Mouse (Mus musculus) limb, embryonic 13.5 days (tissue): ENCODE data around the gene Gm17364. TPM values are rescaled to one million over a fixed set of nuclear protein-coding genes. Genes with fewer than 3 reads are reported as not detected.

Experiments used
- ATAC-seq: fragments of 200-750 bp; cut with Nextera tagmentation; 2 replicates; pipeline ENCODE4 v1.8.0; 2017; ENCODE audit warnings: low read depth, moderate number of reproducible peaks, moderate TSS enrichment; ENCODE audit not compliant: low FRiP score
- H3K27ac ChIP-seq: fragments of 300-500 bp; sonication (generic); 2 replicates; pipeline ENCODE4 v1.5.1; 2015; ENCODE audit warnings: inconsistent platforms, mild to moderate bottlenecking, moderate library complexity
- H3K27me3 ChIP-seq: fragments of 300-500 bp; sonication (generic); 2 replicates; pipeline ENCODE4 v1.6.1; 2015; ENCODE audit warnings: mild to moderate bottlenecking, inconsistent platforms
- H3K36me3 ChIP-seq: fragments of 300-500 bp; sonication (generic); 2 replicates; pipeline ENCODE4 v1.6.1; 2015; ENCODE audit warnings: inconsistent platforms, mild to moderate bottlenecking, moderate library complexity
- H3K4me1 ChIP-seq: fragments of 300-500 bp; sonication (generic); 2 replicates; pipeline ENCODE4 v1.6.1; 2015; ENCODE audit warnings: inconsistent platforms
- H3K4me2 ChIP-seq: fragments of 300-500 bp; sonication (generic); replicated peaks from 2 replicates; pipeline ENCODE4 v1.6.1; 2015; ENCODE audit warnings: inconsistent platforms, mild to moderate bottlenecking, moderate library complexity
- H3K4me3 ChIP-seq: fragments of 300-500 bp; sonication (generic); 2 replicates; pipeline ENCODE4 v1.5.1; 2015; ENCODE audit warnings: moderate library complexity, mild to moderate bottlenecking, inconsistent platforms
- H3K9ac ChIP-seq: fragments of 300-500 bp; sonication (generic); 2 replicates; pipeline ENCODE4 v1.6.1; 2015; ENCODE audit warnings: mild to moderate bottlenecking, inconsistent platforms
- H3K9me3 ChIP-seq: fragments of 300-500 bp; sonication (generic); 2 replicates; pipeline ENCODE4 v1.6.1; 2016; ENCODE audit warnings: inconsistent platforms
- WGBS: fragments of 180-500 bp; shearing (Covaris S2); methylation state at CpG from one replicate; pipeline ENCODE4 v1.1.7; 2015; 5-methylcytosine and 5-hydroxymethylcytosine counted together
- polyA plus RNA-seq: library from polyadenylated mRNA; unstranded; fragments of >200 nt; fragmentation: Nextera tagmentation; extraction: Ambion mirVana; gene quantifications from 2 replicates; pipeline ENCODE4 v1.2.1, GENCODE M21; 2015

Gene Gm17364
- polyA plus RNA-seq, 1 experiment from 2014 or later: not detected

GRCm38 (mm10) chr13:41232209-41232608 lies 41.6 kb downstream of the Gm17364 start:
- Histone ChIP-seq H3K9ac (no peak overlapping the region), H3K4me2 (no peak overlapping the region), H3K4me1 (no peaks in the 10 kb centered on the region), H3K9me3 (no peaks in the 10 kb centered on the region), H3K36me3 (no peaks in the 10 kb centered on the region), H3K4me3 (no peak overlapping the region), H3K27ac (no peak overlapping the region), H3K27me3 (no peaks in the 10 kb centered on the region)
- 87% methylated on average over 15 of the region's 15 CpGs for WGBS
- no peak for ATAC-seq

- Histone ChIP-seq H3K36me3 (no peaks in the 10 kb centered on the region), H3K4me1 (no peaks in the 10 kb centered on the region), H3K4me3 (no peak overlapping the region), H3K27ac (no peak overlapping the region), H3K27me3 (no peaks in the 10 kb centered on the region), H3K9me3 (no peaks in the 10 kb centered on the region), H3K4me2 (no peak overlapping the region), H3K9ac (no peak overlapping the region)
- WGBS: 88% methylated on average over 12 of the region's 12 CpGs
- ATAC-seq: no peak
These were observed 42.3 kb downstream of the Gm17364 start for GRCm38 (mm10) chr13:41231389-41231983.

DNA sequence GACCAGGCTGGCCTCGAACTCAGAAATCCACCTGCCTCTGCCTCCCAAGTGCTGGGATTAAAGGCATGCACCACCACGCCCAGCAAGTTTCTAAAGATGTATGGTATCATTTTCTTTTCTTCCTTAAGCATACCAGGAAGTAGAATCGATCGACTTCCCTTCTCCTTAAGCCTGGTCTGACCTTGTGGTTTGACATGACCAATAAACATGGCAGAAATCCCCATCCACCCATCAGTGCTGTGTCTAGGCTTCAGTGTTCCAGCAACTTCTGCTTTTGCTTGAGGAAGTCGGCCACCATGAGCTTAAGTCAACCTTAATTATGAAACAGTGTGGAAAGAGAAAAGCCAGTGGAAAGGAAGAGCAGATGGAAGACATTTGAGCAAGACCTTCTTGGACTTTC lies 43.5 kb downstream of the Gm17364 start:
- no peaks in the 10 kb centered on the region for H3K27me3 ChIP-seq
- H3K9me3 ChIP-seq: no peaks in the 10 kb centered on the region
- H3K4me1 ChIP-seq: no peaks in the 10 kb centered on the region
- H3K4me2 ChIP-seq: no peak overlapping the region
- 85% methylated on average over 5 of the region's 5 CpGs for WGBS
- no peaks in the 10 kb centered on the region for H3K36me3 ChIP-seq
- no peak for ATAC-seq
- no peak overlapping the region for H3K9ac ChIP-seq
- no peak overlapping the region for H3K27ac ChIP-seq
- no peak overlapping the region for H3K4me3 ChIP-seq

GRCm38 (mm10) chr13:41228060-41228459 lies 45.7 kb downstream of the Gm17364 start:
- Histone ChIP-seq H3K27me3 (no peaks in the 10 kb centered on the region), H3K4me3 (no peak overlapping the region), H3K4me2 (no peak overlapping the region), H3K27ac (no peak overlapping the region), H3K9me3 (peaks cover 3% of the 10 kb centered on the region; the same call in 1 of the 2 replicates), H3K9ac (no peak overlapping the region), H3K4me1 (no peaks in the 10 kb centered on the region), H3K36me3 (no peaks in the 10 kb centered on the region)
- 84% methylated on average over 5 of the region's 5 CpGs for WGBS
- ATAC-seq: no peak

DNA sequence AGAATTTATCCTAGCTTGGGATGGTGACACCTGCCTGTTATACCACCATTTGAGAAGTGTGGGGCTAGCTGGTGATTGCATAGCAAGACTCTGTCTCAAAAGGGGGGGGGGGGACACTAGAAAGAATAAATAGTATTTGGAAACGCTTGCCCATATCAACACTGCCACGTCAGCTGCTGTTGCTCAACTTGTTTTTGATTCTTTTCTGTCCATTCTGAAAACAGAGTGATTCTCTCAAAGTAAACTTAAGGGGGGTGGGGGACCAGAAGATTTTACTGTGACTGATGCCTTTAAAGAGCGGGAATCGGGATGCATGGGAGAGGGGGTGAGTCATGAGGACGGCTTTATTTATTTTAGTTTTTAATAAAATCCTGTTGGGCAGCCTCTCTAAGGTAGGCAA lies 47.3 kb downstream of the Gm17364 start:
- 81% methylated on average over 5 of the region's 5 CpGs for WGBS
- H3K27ac ChIP-seq: no peak overlapping the region

More for the DNA sequence above, 47.3 kb downstream of the Gm17364 start:
- Histone ChIP-seq H3K4me2 (no peak overlapping the region), H3K36me3 (no peaks in the 10 kb centered on the region), H3K9ac (no peak overlapping the region), H3K9me3 (peaks cover 13% of the 10 kb centered on the region), H3K27me3 (no peaks in the 10 kb centered on the region), H3K4me3 (no peak overlapping the region), H3K4me1 (no peaks in the 10 kb centered on the region)
- no peak for ATAC-seq

Other genes with a start within 250 kb of the Gm17364 start
- gene Mak, start 194.3 kb downstream of the Gm17364 start, polyA plus RNA-seq: 0.55 and 0.68 TPM in 2 replicates
- not detected in 2 replicates for gene Gcm2, start 162.9 kb downstream of the Gm17364 start, polyA plus RNA-seq
- gene Sycp2l, start 159.7 kb downstream of the Gm17364 start, polyA plus RNA-seq: not detected in 2 replicates
- 4.1 and 4.8 TPM in 2 replicates for gene Elovl2, start 53.6 kb downstream of the Gm17364 start, polyA plus RNA-seq
- 14.7 and 15.4 TPM in 2 replicates for gene Smim13, start 24.1 kb downstream of the Gm17364 start, polyA plus RNA-seq
- 25.4 and 28.5 TPM in 2 replicates for gene Nedd9, start 213.4 kb upstream of the Gm17364 start, polyA plus RNA-seq